Mouse (Mus musculus) kidney, adult 9 months (tissue): ENCODE data around the gene B3gnt2.
A peak's percentile ranks its signal among the peaks of the same experiment; 100 is the strongest.

Experiments
- DNase-seq: peaks from one replicate; pipeline ENCODE4 v3.0.0; 2022

The B3gnt2 gene

DNA sequence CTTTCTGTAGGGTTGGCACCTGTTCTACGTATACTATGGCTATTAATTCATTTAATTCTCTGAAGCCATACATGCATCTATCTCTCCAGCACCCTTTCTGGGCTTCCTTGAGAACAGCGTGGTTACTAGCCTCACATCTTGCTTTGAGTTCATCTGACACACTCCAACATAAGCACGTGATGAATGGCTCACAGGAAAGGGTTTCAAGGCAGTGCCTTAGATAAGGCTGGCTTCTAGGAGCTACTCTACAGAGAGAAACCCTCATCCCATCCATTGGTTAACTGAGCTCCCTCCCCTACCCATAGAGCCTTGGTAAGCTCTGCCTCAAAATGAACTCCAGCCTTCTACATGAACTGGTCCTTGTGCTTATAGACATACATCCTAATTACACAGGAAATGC lies 47.3 kb downstream of the B3gnt2 start:
- DNase-seq = no peak

DNA sequence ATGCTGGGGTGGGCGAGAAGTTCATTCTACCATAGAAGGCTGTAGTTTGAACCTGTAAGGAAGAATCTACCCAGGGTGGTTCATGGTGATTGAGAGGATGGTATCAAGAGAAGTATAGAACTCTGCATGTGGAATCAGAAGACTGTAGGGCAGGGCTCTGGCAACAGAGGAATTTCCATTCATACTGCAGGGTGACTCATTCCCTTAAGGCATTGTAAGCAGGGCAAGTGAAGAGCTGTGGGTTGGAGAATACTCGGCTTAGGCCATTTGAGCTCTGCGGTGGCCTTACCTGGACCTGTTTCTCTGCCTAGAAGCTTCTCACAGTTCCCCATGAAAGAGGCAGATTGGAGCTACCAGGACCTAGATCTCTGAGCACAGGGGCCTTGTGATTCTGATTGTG lies 49.3 kb downstream of the B3gnt2 start:
- DNase-seq = no peak

DNA sequence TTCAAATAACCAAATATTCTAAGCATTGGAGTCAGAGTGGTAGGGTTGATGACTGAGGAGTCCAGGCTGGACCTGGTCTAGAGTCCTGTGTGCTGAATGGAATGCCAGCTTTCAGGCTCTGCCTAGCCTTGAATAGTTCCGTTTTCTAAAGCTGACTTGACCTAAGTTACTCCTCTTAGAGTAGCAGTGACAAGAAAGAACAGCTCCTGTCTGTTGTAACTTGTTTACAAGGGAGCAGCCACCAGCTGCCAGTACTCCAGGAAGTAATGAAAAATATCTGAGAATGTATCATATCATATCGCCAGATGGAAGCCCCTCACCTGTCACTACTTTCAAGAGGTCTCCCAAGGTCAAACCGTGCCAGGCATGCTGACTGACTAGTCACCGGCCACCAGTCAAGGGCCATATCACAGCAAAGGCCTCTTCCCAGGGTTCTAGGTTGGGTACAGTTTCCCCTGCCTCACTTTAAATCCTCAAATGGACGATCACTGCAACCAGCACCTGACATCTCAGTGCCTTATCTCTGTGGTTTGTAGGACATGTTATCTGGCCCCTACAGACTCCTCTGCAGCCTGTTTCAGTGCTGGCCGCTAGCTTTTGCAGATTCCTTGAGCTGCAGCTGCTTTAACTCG lies 51.2 kb downstream of the B3gnt2 start:
- no peak for DNase-seq

DNA sequence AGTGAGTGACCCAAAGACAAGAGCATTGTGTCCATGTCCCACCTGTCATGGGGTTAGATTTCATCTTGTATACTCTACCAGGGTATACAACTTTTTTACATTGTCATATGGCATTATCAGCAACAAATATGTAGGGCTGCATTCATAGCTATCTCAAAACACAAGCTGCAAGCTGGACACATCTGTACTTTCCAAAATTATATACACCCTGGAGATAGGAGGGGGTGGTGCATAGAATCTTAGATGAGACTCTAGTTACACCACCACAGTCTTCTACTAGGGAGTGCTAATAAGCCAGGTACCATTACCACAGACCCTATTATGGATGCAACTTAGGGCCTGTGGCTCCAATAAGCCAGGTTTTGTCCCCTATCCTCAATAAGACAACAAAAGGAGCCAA lies 52.7 kb downstream of the B3gnt2 start:
- no peak for DNase-seq

DNA sequence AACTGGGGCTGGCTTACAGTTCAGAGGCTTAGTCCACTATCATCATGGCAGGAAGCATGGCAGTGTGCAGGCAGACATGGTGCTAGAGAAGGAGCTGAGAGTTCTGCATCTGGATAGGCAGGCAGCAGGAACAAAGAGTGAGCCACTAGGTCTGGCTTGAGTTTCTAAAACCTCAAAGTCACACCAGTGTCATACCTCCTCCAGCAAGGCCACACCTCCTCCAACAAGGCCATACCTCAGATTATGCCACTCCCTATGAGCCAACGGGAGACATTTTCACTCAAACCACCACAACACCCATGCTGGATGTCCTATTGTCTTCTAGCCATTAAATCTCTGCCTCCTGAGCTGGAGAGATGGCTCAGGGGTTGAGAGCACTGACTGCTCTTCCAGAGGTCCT lies 55.6 kb downstream of the B3gnt2 start:
- no peak for DNase-seq

DNA sequence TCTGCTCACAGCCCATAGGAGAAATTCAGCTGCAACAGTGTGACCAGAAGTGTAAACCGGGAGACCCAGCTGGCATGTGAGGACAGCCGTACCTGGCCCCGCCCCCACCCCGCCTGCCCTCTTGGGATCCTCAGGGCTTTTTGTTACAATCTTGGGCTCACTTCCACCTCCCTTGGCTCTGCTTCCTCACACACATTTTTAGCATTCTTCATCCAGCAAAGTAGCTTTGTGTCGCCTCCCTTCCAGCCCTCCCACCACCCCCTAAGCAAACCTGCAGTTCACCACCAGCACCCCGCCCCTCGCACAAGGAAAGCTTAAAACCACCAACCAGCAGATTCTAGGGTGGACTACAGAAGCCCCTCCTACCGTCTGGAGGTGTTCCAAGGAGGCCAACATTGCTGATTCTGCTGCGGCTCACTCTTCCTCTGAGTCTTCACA lies 60.8 kb downstream of the B3gnt2 start:
- DNase-seq = peak; percentile 55

DNA sequence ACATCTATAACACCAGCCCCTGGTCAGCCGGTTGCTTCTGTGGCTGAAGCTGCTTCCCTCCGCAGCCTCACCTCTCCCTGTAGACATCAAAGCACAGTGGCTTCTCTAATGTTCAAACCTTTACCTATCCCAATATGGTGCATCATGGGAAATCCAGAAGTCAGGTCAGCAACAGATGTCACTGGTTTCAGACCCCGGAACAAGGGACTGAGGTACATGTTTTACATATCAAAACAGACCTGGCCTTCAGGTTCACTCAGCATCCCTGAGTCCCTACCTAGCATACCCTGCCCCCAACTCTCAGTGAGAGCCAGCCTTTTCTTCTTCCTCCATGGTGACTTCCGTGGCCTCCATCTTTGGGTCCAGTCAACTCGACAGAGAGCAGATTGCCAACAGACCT lies 61.8 kb downstream of the B3gnt2 start:
- no peak for DNase-seq

DNA sequence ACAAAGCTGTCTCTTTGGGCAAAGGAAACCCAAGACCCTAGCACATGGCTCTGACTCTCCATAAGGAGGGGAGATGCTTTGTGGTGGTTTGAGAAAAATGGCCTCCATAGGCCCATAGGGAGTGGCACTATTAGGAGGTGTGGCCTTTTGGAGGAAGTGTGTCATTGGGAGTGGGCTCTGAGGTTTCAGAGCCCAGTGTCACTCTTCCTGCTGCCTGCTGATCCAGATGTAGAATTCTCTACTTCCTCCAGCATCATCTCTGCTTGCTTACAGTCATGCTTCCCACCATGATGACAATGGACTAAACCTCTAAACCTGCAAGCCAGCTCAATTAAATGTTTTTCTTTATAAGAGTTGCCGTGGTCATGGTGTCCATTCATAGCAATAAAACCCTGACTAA lies 66.0 kb downstream of the B3gnt2 start:
- no peak for DNase-seq

DNA sequence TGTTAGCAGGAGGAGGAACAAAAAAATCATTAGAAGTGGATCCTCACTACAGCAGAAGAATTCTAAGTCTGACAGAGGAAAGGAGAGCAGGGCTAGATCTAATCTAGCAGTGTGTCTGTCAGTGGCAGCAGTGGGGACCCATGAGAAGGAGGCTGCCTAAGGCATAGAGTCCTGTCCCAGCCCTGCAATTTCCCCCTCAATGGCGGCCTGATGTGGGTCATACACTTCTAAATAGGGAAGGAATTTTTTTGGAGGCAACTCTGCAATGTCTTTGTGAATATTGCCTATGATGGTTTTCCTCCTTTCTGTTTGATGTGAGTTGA lies 66.9 kb downstream of the B3gnt2 start:
- no peak for DNase-seq

DNA sequence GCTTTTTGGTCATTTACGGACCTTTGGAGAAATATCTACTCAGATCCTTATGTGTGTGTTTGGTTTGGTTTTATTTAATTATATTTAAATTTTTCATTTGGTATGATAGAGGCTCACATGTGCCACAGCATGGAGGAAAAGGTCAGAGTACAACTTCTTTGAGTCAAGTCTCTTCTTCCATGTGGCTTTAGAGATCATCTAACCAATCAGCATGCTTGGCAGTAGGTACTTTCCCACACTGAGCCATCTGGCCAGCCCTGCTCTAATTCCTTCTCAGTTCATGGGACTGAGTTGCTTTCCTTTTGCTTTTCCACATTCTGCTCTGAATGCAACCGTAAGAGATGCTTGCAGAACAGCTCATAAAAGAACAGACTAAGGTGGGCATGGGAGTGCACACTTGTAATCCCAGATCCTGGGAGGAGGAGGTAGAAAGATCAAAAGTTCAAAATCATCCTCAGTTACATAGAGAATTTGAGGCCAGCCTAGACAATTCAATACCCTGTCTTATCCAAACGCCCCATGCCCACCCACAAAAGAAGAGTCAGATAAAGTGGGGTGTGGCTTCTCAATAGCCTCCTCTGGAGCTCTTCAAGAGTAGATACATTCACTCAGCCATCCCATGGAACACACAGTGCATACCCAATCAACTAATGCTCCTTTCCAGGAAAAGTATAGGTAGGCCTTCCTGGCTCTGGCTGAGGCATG lies 67.4 kb downstream of the B3gnt2 start:
- DNase-seq = no peak

DNA sequence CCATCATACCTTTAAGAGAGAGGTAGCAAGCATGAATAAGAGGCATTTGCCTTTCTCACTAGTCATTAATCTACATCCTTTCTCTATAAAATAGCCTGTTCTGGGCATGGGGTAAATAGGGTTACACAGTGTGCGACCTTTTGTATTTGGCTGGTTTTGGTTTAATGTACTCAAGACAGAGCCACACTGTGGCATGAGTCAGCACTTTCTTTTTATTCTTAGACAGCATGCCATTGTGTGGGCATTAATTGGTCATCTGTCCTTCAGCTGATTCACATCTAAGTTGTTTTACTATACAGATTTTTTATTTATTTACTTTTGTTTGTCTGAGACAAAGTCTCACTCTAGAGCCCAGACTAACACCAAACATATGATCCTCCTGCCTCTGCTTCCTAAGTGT lies 68.6 kb downstream of the B3gnt2 start:
- DNase-seq = no peak

DNA sequence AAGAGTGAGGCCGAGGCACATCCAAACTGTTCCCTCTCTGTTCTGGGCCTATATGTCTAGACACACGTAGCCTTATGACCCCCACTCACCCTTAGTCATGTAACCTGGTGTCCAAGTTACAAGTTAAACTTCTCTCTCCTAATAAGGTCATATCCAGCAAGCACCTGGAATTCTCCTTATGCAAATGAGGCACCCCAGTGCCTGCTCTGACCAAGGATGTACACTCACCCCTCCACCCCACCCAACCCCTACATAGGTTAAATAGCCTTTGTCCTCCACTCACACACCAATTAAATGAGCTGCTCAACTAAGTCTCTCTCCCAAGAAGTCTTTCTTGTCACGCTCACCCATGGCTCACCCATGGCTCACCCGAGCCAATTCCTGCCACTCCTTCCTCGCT lies 69.0 kb downstream of the B3gnt2 start:
- DNase-seq = no peak

DNA sequence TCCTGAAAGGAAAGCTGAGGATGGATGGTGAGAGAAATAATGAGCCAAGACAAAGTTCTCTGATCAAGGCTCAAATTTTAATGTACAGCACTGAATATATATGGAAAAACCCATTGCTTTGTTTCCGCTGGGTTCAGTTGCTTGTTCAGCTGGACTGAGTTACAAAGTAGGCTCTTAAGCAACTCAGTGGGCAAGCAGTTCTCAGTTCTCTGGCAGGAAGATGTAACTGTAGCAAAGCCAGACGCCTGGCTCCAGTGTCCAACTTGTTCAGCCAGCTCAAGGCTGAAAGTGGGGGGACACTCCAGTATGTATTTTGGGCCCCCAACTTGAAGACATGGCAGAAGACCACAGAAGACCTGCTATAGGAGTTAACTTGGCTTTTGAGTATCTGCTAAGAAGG lies 72.9 kb downstream of the B3gnt2 start:
- DNase-seq = no peak

DNA sequence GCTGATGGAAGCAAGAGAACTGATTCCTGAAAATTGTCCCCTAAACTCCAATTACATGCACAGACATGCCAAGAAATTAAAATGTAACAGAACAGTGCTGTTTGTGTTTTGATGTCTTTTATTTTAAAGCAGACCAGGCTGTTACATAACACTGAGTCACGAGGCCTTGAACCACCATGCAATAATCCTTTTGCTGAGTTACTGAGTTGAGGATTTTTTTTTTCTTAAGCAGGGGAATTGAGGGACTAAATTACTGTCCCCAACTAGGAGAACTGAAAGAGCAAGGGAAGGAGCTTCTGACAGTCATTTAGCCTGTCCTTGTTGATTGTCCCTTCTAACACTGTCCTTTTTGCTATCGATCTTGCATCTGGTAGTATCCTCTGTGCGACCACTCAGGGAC lies 76.3 kb downstream of the B3gnt2 start:
- DNase-seq = no peak

DNA sequence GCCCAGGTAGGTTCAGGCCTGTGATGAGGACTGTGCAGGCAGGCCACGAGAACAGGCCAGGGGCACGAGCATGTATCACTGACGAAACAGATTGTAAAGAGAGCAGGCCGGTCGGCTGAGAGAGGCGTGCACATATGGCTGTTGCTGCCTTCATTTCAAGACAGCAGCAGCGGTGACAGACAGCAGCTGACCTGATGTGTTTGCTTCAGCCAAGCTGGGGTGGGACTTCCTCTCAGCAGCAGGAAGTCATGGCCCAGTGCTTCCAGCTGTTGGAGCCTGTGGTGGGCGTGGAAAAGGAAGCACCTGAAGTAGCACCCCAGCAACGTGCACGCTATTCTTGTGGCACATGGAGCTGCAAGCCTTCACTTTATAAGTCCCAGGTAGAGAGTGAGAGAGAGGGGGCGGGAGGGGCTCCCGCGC lies 78.0 kb downstream of the B3gnt2 start:
- DNase-seq = no peak

DNA sequence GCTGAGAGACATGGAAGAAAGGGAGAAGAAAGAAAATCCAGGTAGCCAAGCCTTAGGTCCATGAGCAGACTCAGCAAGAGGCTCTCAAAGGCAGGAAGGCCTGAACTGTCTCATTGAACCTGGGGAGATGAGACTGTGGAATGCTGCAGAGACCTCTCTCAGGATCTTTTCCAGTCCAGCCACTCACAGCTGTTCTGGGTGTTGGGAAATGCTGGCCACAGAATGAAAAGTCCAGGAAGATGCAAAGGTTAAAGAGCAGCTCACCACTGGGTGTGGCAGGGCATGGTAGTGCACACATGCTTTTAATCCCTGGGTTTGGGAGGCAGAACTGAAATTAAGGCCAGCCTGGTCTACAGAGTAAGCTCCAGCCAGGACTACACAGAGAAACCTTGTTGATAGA lies 79.6 kb downstream of the B3gnt2 start:
- DNase-seq = peak; percentile 27

DNA sequence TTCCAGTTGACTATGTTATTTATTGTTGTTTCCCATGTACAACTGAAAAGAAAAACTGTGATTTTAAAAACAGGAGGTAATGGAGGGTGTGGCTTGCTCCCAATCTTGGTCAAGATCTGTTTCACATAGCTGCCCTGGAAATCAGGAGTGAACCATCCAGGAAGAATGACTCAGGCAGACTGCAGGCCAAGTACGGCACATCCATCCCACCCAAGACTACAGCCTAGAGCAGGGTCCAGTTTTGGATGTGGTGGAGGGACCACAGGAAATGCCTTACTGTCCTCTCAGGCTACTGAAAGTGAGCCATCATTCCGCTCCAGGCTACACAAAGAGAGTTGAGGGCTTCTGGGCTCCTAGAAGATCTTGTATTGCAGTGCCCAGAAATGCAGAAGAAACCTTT lies 80.0 kb downstream of the B3gnt2 start:
- DNase-seq = no peak

DNA sequence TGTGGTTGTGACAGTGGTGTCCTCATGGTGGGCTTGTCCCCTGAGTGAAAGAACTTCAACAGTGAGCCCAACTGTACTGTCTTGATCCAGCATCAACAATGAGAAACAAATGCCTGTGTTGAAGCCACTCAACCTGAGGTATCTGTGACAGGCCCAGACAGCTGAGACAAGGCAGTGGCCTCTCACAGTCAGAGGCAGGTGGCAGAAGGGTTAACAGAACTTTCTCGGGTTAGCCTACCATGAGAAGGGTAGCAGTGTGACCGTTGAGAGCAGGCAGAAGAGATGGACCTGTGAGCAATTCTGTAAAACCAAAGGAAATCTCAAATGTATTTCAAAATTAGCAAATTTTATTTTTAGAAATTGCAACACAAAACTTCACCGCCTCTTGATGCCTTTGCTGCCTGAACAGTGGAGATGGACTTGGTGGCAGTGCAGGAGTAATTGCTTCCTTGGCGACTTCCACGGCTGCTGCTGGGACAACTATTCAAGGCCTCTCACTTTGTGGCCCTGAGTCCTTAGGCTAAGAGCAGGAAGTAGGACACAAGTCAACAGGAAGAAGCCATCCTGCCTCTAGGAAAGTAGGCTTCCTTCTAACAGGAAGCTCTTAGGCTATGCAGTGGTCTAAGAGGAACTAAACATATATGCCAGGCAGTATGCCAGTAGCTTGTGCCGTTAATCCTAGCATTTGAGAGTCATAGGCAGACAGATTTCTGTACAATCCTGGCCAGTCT lies 80.8 kb downstream of the B3gnt2 start:
- DNase-seq = peak; percentile 36

DNA sequence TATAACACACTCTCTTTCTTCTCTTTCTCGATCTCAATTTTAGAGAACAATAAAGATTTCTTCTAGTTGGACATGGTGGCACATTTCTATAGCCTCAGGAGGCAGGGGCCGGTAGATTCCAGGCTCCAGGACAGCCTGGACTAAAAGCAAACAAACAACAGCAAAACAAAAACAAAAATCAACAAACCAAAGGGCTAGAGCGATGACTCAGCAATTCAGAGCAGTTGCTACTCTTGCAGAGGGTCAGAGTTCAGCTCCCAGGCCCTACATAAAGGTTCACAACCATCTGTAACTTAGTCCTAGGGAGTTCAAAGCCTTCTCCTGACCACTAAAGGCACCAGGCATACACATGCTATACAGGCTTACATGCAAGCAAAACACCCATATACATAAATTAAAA lies 82.2 kb downstream of the B3gnt2 start:
- DNase-seq = no peak

DNA sequence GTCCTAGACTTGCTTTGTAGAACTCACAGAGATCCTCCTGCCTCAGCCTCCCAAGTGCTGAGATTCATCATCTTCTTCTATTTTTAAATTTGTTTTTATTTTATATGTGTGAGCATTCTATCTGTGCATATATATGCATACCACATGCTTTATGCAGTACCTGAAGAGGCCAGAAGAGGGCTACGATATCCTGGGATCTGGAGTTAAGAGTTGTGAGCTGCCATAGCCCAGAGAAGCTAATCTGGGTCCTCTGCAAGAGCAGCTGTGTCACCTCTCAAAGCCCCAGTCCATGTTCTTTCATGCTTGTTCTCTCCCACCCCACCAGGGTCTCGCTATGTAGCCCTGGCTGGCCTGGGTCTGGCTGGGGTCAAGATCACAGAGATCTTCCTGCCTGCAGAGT lies 83.2 kb downstream of the B3gnt2 start:
- DNase-seq = peak; percentile 38

DNA sequence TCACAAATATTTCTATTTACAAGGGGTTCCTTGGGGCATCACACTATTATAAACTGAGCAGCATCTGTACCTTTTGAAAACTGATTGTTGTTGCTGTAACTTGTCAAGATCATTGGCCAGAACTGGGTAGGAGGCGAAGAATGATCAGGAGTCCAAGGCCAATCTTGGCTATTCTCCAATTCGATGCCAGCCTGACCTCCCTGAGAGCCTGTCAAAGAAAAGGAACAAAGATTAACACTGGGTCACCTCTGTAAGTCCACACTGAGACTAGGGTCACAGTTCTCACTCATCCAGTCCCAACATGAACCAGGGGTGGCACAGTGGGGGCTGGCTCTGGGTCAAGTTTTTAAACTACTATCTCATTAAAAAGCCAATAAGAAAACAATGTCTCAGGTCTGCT lies 85.9 kb downstream of the B3gnt2 start:
- DNase-seq = peak; percentile 58

DNA sequence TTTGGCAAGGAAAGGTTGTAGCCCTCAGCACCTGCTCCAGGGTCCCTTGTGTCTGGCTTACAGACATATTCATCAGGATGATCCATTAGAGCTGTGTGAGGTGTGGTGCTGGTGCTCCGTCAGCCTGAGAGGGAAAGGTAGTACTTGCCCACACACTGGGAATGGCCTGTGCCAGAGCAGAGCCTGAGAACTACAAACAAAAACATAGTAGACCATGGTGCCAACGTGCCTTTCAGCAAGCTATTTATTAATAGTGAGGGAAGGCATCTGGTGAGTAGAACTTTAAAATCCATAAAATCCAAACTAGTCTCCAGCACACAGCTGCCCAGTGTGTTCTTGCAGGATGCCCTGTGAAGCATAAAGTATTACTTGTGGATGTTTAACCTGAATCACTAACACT lies 94.5 kb downstream of the B3gnt2 start:
- peak; percentile 78 for DNase-seq

DNA sequence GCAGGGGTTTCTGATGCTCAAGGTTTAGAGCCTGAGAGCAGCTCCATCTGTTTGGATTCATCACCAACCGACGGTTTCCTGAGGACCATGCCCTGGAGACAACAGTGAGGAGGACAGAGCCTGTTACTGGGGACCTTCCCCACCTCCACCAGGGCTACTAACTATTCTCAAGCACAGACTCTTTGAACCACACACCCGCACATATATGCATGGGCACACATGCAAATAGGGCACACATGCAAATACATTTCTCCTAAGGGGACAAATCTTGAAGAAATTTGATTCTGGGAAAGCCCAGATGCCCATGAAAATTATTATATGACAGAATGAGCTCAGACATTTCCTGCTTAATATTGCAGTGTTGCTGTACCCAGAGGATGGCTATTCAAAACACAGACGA lies 95.3 kb downstream of the B3gnt2 start:
- DNase-seq = no peak

DNA sequence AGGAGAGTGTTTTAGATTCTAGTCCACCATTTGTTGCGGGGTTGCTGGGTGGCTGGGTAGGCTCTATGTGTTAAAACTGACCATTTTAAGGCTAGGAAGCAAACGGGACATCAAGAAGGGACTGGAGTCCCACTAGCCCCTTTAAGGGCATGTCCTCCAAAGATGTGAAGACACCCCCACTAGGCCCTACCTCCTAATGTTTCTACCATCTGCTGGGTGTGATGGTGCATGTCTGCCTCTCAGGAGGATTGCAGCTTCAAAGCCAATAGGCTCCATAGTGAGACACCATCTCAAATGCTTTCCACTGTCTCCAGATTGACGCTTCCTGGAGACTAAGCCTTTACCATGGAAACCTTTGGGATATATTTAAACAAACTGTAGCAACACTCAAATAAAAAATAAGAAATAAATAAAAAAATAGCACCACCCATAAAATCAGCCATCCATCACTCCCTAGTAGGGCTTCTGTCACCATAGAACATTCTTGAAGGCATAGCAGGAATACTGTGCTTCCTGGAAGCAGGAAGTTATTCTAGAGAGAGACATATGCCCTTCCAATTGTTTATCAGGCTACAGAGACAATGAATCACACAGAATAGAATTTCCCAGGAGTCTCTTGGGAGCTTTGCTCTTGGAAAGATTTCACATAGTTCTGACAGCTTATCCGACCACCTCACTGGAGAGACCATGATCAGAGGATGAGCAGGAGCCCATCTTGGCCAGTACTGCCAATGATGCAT lies 97.0 kb downstream of the B3gnt2 start:
- DNase-seq = peak; percentile 31
